ENCODE assay signal across 20 mouse cellular contexts in the genomic region with DNA sequence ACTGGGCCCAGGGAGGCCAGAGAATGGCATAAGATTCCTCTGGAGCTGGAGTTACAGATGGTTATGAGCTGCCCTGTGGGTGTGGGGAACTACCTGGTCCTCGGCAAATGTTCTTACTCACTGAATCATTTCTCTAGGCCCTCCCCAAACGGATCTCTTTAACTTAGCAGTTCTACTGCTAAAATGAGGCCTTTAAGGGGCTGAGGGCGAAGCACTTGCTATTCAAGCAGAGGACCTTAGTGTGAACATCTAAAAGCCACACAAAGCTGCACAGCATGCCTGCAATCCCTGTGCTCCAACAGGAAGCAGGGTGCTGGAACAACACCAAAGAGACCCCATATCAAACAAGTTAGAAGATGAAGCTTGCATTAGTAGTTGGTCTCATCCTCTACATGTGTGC. TPM values are rescaled to one million over a fixed set of nuclear protein-coding genes. Genes with fewer than 3 reads are reported as not detected.
DNase-seq lines count a peak whose midpoint lies in the region; ATAC-seq and TF ChIP-seq lines count a peak whose summit lies in the region.
"Had no signal": no experiment of that assay in that cellular context is flagged by ENCODE, and none has a peak within 500 bp of the region (broad histone marks: within the 10 kb centered on the region; RNA-seq: fewer than 3 reads in every experiment).

No protein-coding gene starts in this region.

- TF ChIP-seq POLR2A in CH12.LX (IDR thresholded peaks at IDR 0.05; ENCODE audit: low read depth, low read length) = no peak

- no peak for TF ChIP-seq RAD21 in CH12.LX (IDR thresholded peaks at IDR 0.05; ENCODE audit: low read depth, low read length)

- no peak for TF ChIP-seq EP300 in CH12.LX (IDR thresholded peaks at IDR 0.05; ENCODE audit: low read length)

- H3K4me1 ChIP-seq in megakaryocyte, embryonic 14.5 days = peaks cover 93% of the 10 kb centered on the region
- peaks cover 40 to 96% of the 10 kb centered on the region in 2 experiments for H3K4me1 ChIP-seq in CH12.LX (ENCODE audit: control insufficient read depth in 1 of 2, insufficient read depth in 2 of 2)
- H3K4me1 ChIP-seq: forebrain, embryonic 12.5 days; hindbrain, embryonic 12.5 days had no signal

- no peaks in the 10 kb centered on the region for H3K27me3 ChIP-seq in megakaryocyte, embryonic 14.5 days (replicated peaks)
- no peaks in the 10 kb centered on the region for H3K27me3 ChIP-seq in CH12.LX (replicated peaks)
- H3K27me3 ChIP-seq: embryonic facial prominence, embryonic 13.5 days; forebrain, embryonic 12.5 days; hindbrain, embryonic 12.5 days had no signal

- peak overlapping the region; percentile 21; the same call in 1 of the 2 replicates for H3K27ac ChIP-seq in CH12.LX (ENCODE audit: insufficient read depth, low read depth)
- H3K27ac ChIP-seq: embryonic facial prominence, embryonic 13.5 days; forebrain, embryonic 12.5 days; heart, embryonic 10.5 days; hindbrain, embryonic 12.5 days had no signal

- H3K9ac ChIP-seq in CH12.LX (ENCODE audit: insufficient read depth, low read depth) = no peak overlapping the region
- H3K9ac ChIP-seq: embryonic facial prominence, embryonic 13.5 days; forebrain, embryonic 12.5 days; hindbrain, embryonic 12.5 days had no signal

- H3K36me3 ChIP-seq in megakaryocyte, embryonic 14.5 days (replicated peaks; ENCODE audit: low read length) = peaks cover 77% of the 10 kb centered on the region
- peaks cover 19 to 68% of the 10 kb centered on the region in 2 experiments for H3K36me3 ChIP-seq in CH12.LX (replicated peaks in 1 of 2; ENCODE audit: control insufficient read depth in 1 of 2, insufficient read depth in 1 of 2, low read length in 1 of 2)
- H3K36me3 ChIP-seq: embryonic facial prominence, embryonic 13.5 days; forebrain, embryonic 12.5 days; heart, embryonic 10.5 days; hindbrain, embryonic 12.5 days had no signal

- peak overlapping the region; percentile 7; the same call in 1 of the 2 replicates for H3K4me2 ChIP-seq in CH12.LX (ENCODE audit: insufficient read depth, low read depth, poor library complexity, severe bottlenecking)
- H3K4me2 ChIP-seq: embryonic facial prominence, embryonic 13.5 days; forebrain, embryonic 12.5 days; hindbrain, embryonic 12.5 days had no signal

- TF ChIP-seq CTCF in CH12.LX (conservative IDR thresholded peaks at IDR 0.05 in 1 of 2, IDR thresholded peaks at IDR 0.05 in 1 of 2; ENCODE audit: low read depth in 2 of 2, low read length in 2 of 2) = no peak

- no peak for ATAC-seq in megakaryocyte, adult 5-6 weeks (ENCODE audit: poor library complexity, severe bottlenecking)
- ATAC-seq: forebrain, embryonic 16.5 days; hindbrain, embryonic 16.5 days had no signal

- DNase-seq in adrenal gland, postnatal 14 days = peak; percentile 4
- no peak for DNase-seq in adrenal gland, postnatal 4 days (ENCODE audit: low spot score in 2 of 2)
- DNase-seq in CH12.LX (ENCODE audit: extremely low read depth) = no peak
- DNase-seq in Muller cell, postnatal 12 days (ENCODE audit: inconsistent ontology term) = no peak
- DNase-seq: adrenal gland, postnatal 10 days; cerebellum, adult 18-20 months; cerebellum, adult 9-11 months; cerebellum, postnatal 36 days; gastrocnemius, postnatal 10 days; heart, adult 18-20 months; heart, postnatal 10 days; heart, postnatal 4 days had no signal

- peaks cover 90% of the 10 kb centered on the region for H3K79me2 ChIP-seq in CH12.LX (replicated peaks; ENCODE audit: control insufficient read depth, extremely low read depth, insufficient read depth, poor library complexity, severe bottlenecking)

- no peaks in the 10 kb centered on the region for H3K9me3 ChIP-seq in megakaryocyte, embryonic 14.5 days
- H3K9me3 ChIP-seq in CH12.LX (replicated peaks; ENCODE audit: low read length) = no peaks in the 10 kb centered on the region
- H3K9me3 ChIP-seq: embryonic facial prominence, embryonic 13.5 days; forebrain, embryonic 12.5 days; heart, embryonic 10.5 days; hindbrain, embryonic 12.5 days had no signal

- dilution Hi-C loops in CH12.LX (cut with MboI; ENCODE audit: extremely low pct_ligation_motif_present, extremely low pct_unique_long_range_greater_than_20kb, low sequenced_read_pairs) = no loop called here

- peak overlapping the region; percentile 42 for H3K4me3 ChIP-seq in megakaryocyte, embryonic 14.5 days (replicated peaks)
- no peak overlapping the region for H3K4me3 ChIP-seq in CH12.LX (replicated peaks in 1 of 3; ENCODE audit: low read depth in 2 of 3, low read length in 2 of 3, poor library complexity in 1 of 3)
- H3K4me3 ChIP-seq: embryonic facial prominence, embryonic 13.5 days; forebrain, embryonic 12.5 days; heart, embryonic 10.5 days; hindbrain, embryonic 12.5 days had no signal

- in situ Hi-C loops in CH12.LX (cut with MboI; ENCODE audit: low pct_ligation_motif_present, low pct_unique_long_range_greater_than_20kb, low sequenced_read_pairs) = no loop called here

TF ChIP-seq in CH12.LX, 34 proteins besides CTCF, POLR2A, EP300 and RAD21:
- TF ChIP-seq KAT2A (IDR thresholded peaks at IDR 0.05; ENCODE audit: insufficient replicate concordance, low read length) (no peak), IRF4 (IDR thresholded peaks at IDR 0.05; ENCODE audit: low read depth, low read length) (no peak), TBP (conservative IDR thresholded peaks at IDR 0.05; ENCODE audit: low read depth, low read length) (no peak), ELF1 (IDR thresholded peaks at IDR 0.05; ENCODE audit: low read depth, low read length) (no peak), ETS1 (conservative IDR thresholded peaks at IDR 0.05; ENCODE audit: low read depth, low read length) (no peak), MEF2A (IDR thresholded peaks at IDR 0.05; ENCODE audit: borderline replicate concordance, low read depth, low read length) (no peak), NELFE (IDR thresholded peaks at IDR 0.05; ENCODE audit: low read depth, low read length) (no peak), MAX (IDR thresholded peaks at IDR 0.05; ENCODE audit: low read length) (no peak), POLR2AphosphoS2 (IDR thresholded peaks at IDR 0.05; ENCODE audit: low read depth, low read length) (no peak), CHD2 (IDR thresholded peaks at IDR 0.05; ENCODE audit: low read length) (no peak), ZMIZ1 (IDR thresholded peaks at IDR 0.05; ENCODE audit: low read depth, low read length) (no peak), ZNF384 (IDR thresholded peaks at IDR 0.05; ENCODE audit: low read depth, low read length) (no peak), UBTF (IDR thresholded peaks at IDR 0.05; ENCODE audit: low read depth, low read length) (no peak), ZKSCAN1 (IDR thresholded peaks at IDR 0.05; ENCODE audit: borderline replicate concordance, low read depth, low read length) (no peak), PAX5 (IDR thresholded peaks at IDR 0.05; ENCODE audit: low read length) (no peak), MXI1 (IDR thresholded peaks at IDR 0.05; ENCODE audit: low read depth, low read length) (no peak), MYC (IDR thresholded peaks at IDR 0.05; ENCODE audit: low read depth, low read length) (no peak), GABPA (IDR thresholded peaks at IDR 0.05; ENCODE audit: insufficient replicate concordance, low read depth, low read length) (no peak)

RNA-seq across cellular contexts. Expression of a gene that starts 21.3 kb away (rescaled TPM):
- total RNA-seq in adrenal gland, postnatal 14 days (2021) = 43.9 and 46.6 TPM in 2 replicates
- 10 to 100 TPM; 52.7 to 60.0 TPM for total RNA-seq in adrenal gland, postnatal 4 days (2021)
- 6.1 TPM in 1 of 2 replicates, not detected in the other for polyA plus RNA-seq in megakaryocyte, embryonic 14.5 days (2012; ENCODE audit: insufficient read depth, low replicate concordance)
- 8.3 and 13.0 TPM in 2 replicates for total RNA-seq in megakaryocyte, adult 5-6 weeks (2015)
- total RNA-seq in megakaryocyte, adult 5-6 weeks (2017) = 20.8 and 28.9 TPM in 2 replicates
- total RNA-seq in CH12.LX (2012; rRNA removed) = 74.6 and 77.4 TPM in 2 replicates
- total RNA-seq in CH12.LX (2014; rRNA removed) = 62.2 and 75.2 TPM in 2 replicates
- polyA plus RNA-seq in CH12.LX (2012; ENCODE audit: insufficient read length, low read depth) = 96.0 and 111 TPM in 2 replicates
